Mouse (Mus musculus): Measurements from ENCODE around the gene Unc13d. TPM values are rescaled to one million over a fixed set of nuclear protein-coding genes. Genes with fewer than 3 reads are reported as not detected.

The Unc13d gene
- polyA plus RNA-seq, 1 experiment from 2014 or later = 2.4 TPM

DNA sequence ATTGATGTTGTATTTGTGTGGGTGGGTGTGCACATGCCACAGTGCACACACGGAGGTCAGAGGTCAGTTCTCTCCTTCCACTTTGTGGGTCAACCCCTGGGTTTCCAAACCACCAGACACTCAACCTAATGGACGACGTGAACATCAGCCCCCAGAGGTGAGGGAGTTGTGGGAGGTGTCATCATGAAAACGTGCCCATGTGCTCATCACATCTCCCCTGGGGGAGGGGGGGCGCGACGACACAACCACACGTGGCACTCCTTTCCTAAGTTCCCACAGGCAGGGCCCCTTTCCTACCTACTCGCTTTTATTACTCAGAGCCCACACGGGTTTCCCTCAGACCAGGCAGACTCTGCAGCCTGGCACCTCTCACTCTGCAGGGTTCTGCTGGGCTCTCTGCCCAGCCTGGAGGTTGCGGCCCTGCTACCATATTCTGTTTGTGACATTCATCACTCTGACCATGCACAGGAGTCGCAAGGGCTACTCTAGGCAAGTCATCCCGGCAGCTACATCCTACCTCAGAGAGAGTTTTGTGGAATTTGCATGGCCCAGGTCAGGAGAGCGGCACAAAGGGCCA, 5.4 kb upstream of the Unc13d start:
- no peak overlapping the region for H3K27ac ChIP-seq
- peaks cover 60% of the 10 kb centered on the region for H3K36me3 ChIP-seq
- H3K4me1 ChIP-seq = peaks cover 41% of the 10 kb centered on the region
- H3K4me3 ChIP-seq = no peak overlapping the region
- no peaks in the 10 kb centered on the region for H3K27me3 ChIP-seq (ENCODE audit: low read depth, poor library complexity, severe bottlenecking)
- no peaks in the 10 kb centered on the region for H3K9me3 ChIP-seq (replicated peaks)
- no peak for DNase-seq (ENCODE audit: low spot score)
- 93% methylated on average over 14 of the region's 14 CpGs for WGBS

DNA sequence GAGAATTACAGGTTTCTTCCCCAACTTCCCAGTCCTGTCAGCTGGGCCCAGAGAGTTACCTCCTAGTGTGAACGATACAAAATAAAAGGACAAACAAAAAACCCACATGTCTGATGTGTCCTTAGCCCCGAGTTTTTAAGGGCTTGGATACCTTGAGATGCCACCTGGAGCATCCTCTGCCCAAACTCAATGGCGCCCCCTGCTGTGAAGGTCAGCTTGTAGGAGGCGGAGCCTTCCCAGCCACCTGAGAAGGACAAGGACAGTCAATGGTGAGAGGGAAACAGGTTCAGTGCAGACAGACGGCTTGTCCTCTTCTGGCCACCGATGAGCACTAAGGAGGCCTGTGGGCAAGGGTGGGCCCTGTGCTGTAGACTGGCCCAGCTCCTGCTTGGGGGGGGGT, 3.3 kb upstream of the Unc13d start:
- no peak for DNase-seq (ENCODE audit: low spot score)
- WGBS = 73% methylated on average over 6 of the region's 6 CpGs
- H3K27me3 ChIP-seq (ENCODE audit: low read depth, poor library complexity, severe bottlenecking) = no peaks in the 10 kb centered on the region
- H3K36me3 ChIP-seq = peaks cover 60% of the 10 kb centered on the region
- H3K4me1 ChIP-seq = peaks cover 49% of the 10 kb centered on the region
- H3K4me3 ChIP-seq = no peak overlapping the region
- no peaks in the 10 kb centered on the region for H3K9me3 ChIP-seq (replicated peaks)
- H3K27ac ChIP-seq = no peak overlapping the region

DNA sequence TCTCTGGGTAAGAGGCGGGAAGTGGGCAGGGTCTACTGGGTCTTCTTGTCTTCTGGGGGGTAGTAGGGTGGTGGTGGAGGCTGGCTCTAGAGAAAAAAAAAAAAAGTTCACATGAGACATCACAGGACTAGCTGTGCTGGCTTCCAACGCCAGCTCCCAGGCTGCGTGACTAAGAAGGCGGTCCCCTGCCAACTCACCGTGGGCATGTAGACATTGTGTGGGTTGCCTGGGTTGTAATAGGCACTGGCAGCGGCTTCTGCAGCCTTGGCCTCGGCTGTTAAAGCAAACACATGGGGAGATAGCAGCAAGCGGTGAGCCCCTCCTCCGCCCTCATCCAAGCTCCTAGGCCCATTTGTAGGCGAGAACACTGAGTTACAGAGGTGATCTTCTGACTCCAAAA, 1.8 kb upstream of the Unc13d start:
- no peak overlapping the region for H3K4me3 ChIP-seq
- no peak for DNase-seq (ENCODE audit: low spot score)
- peaks cover 56% of the 10 kb centered on the region for H3K36me3 ChIP-seq
- no peaks in the 10 kb centered on the region for H3K27me3 ChIP-seq (ENCODE audit: low read depth, poor library complexity, severe bottlenecking)
- peak overlapping the region; percentile 78; the same call in 1 of the 2 replicates for H3K27ac ChIP-seq
- peaks cover 46% of the 10 kb centered on the region for H3K4me1 ChIP-seq
- whole genome bisulfite sequencing = 76% methylated on average over 10 of the region's 10 CpGs
- H3K9me3 ChIP-seq (replicated peaks) = no peaks in the 10 kb centered on the region

DNA sequence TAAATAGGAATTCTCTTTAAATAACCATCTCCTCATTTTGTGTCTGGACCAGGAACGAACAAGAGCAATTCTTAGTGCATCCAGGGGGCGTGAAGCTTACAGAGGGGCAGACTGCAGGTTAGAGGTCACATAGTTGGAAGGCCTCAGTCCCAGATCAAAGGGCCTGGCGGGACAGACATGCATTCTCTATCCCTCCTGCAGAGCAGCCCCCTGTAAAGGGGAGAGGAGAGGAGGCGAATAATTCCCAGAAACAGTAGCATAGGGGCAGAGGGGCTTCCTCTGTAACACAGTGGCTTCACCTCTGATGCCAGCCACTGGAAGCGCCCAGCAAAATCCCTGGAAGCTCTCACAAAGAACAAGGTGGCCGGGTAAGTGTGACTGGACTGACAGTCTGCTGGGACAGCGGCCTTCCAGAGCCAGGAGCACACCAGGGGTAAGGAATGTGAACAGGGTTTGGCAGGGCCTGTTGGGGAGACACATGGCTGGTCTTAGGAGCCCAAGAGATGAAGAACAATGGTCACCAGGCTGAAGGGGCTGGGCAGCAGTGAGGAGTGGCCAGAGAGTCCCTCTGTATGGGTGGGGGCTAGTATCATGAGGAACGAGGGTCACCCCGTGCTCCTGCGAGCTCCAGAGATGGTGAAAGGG, 1.0 kb upstream of the Unc13d start:
- Histone ChIP-seq H3K36me3 (peaks cover 51% of the 10 kb centered on the region), H3K9me3 (replicated peaks) (no peaks in the 10 kb centered on the region), H3K4me3 (0 out of 2 replicates have a peak overlapping the region, but pooled peaks have one; percentile 6), H3K27ac (peak overlapping the region; percentile 78), H3K4me1 (peaks cover 53% of the 10 kb centered on the region), H3K27me3 (ENCODE audit: low read depth, poor library complexity, severe bottlenecking) (no peaks in the 10 kb centered on the region)
- WGBS = 28% methylated on average over 10 of the region's 10 CpGs
- no peak for DNase-seq (ENCODE audit: low spot score)

DNA sequence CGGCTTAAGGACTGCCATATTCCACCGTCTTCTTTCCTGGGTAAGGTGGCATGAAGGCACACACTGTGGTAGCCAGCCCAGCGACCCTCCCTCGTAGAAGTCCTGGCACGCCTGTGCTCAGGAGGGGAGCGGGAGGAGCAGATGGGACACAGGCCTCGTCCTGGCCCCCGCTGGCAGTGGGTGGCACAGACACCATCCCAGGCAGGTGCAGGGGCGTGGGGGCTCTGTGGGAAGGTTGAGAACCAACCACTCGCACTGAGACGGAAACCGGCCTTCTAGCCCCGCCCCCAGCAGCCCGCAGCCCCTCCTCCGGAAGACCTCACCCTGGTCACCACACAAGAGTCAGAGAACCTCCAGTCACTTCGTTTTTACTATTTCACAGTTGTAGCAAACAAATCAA, 460 bp upstream of the Unc13d start:
- Histone ChIP-seq H3K36me3 (peaks cover 45% of the 10 kb centered on the region), H3K4me1 (peaks cover 53% of the 10 kb centered on the region), H3K27me3 (ENCODE audit: low read depth, poor library complexity, severe bottlenecking) (no peaks in the 10 kb centered on the region), H3K4me3 (peak overlapping the region; percentile 48), H3K27ac (peak overlapping the region; percentile 78), H3K9me3 (replicated peaks) (no peaks in the 10 kb centered on the region)
- peak; percentile 71 for DNase-seq (ENCODE audit: low spot score)
- 13% methylated on average over 16 of the region's 16 CpGs for WGBS

DNA sequence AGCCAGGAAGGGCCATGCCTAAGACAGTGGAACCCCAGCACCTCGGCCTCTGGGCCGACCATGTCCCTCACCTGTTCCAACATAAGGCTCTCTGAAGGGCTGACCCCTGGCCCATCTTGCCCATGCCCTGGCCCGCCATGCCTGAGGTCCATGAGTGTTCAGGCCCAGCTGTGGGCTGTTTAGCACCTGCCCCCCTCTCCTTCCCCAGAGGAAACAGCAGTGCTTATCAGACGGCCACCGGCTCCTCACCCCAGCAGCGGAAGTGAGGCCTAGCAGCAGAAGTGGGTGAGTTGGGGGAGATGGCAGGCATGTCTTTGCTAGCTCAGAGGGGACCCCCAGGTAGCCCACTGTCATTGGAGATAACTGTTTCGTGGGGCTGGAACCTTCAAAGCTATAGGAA, 925 bp downstream of the Unc13d start:
- Histone ChIP-seq H3K4me1 (peaks cover 53% of the 10 kb centered on the region), H3K36me3 (peaks cover 32% of the 10 kb centered on the region), H3K4me3 (peak overlapping the region; percentile 48; the same call in 1 of the 2 replicates), H3K27me3 (ENCODE audit: low read depth, poor library complexity, severe bottlenecking) (no peaks in the 10 kb centered on the region), H3K27ac (peak overlapping the region; percentile 78), H3K9me3 (replicated peaks) (no peaks in the 10 kb centered on the region)
- 91% methylated on average over 7 of the region's 7 CpGs for WGBS
- no peak for DNase-seq (ENCODE audit: low spot score)

DNA sequence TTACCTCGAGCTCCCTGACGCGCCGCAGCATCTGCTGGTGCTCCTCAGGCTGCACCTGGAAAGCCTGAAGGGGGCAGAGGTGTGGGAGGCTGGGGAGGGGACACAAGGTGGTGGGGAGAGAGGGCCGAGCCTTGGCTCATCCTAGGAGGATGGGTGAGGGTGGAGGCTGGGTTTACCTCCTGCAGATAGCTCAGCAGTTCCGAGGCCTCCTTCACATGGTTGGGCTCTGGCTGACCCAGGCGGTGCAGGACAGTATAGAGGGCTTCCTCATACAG, 1.6 kb downstream of the Unc13d start:
- peaks cover 53% of the 10 kb centered on the region for H3K4me1 ChIP-seq
- 0 out of 2 replicates have a peak overlapping the region, but pooled peaks have one; percentile 78 for H3K27ac ChIP-seq
- no peak for DNase-seq (ENCODE audit: low spot score)
- no peaks in the 10 kb centered on the region for H3K27me3 ChIP-seq (ENCODE audit: low read depth, poor library complexity, severe bottlenecking)
- 62% methylated on average over 7 of the region's 7 CpGs for WGBS
- no peaks in the 10 kb centered on the region for H3K9me3 ChIP-seq (replicated peaks)
- peaks cover 26% of the 10 kb centered on the region for H3K36me3 ChIP-seq
- H3K4me3 ChIP-seq = peak overlapping the region; percentile 6; the same call in 1 of the 2 replicates

DNA sequence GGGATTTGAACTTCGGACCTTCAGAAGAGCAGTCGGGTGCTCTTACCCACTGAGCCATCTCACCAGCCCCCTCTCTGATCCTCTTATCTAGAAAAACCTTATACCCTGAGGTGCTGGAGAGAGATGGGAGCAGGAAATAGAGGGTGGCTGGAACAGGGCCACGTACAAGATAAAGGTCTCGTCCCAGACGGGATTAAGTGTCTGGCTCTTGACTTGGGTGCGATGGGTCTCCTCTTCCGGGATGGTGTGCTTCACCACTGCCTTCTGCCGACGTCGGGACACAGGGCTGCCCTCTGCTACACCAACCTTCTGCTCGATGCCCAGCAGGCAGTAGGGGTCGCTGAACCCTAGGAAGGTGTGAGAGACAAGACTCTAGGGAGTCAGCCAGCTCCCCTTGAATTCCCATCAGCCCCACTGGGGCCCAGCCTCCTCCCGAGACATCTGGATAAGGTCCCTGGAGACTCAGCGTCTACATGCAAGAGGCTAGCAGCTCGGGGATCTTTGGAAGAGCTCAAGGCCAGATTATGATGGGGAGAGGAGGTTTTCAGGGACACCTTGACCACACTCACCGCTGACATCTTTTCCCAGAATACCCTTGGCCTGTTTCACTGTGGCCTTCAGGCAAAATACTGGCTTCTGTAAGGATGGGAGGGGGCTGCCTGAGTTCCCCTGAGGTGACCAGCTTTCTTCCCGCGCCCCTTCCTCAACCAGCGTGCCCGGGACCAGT, 2.1 kb downstream of the Unc13d start:
- 51% methylated on average over 20 of the region's 20 CpGs for WGBS
- no peak for DNase-seq (ENCODE audit: low spot score)

DNA sequence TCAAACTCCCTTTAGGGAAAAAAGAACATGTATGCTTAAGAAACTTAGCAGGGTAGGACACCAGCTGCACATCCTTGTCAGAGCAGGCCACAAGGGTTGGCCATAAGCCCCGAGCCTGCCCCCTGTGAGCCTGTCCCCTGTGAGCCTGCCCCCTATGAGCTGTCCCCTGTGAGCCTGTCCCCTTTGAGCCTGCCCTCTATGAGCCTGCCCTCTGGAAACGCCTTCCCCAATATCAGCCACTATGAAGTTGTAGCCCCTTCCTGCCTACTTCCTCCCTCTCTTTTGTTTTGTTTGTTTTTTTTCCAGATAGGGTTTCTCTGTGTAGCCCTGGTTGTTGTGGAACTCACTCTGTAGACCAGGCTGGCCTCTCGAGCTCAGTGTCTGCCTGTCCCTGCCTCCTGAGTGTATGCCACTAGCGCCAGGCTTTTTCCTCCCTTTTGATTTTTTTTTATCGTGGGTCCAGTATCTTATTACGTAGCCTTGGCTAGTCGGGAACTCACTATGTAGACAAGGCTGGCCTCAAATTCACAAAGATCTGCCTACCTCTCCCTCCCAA, 3.2 kb downstream of the Unc13d start:
- DNase-seq (ENCODE audit: low spot score) = no peak
- Histone ChIP-seq H3K4me1 (peaks cover 46% of the 10 kb centered on the region), H3K36me3 (peaks cover 9% of the 10 kb centered on the region), H3K27me3 (ENCODE audit: low read depth, poor library complexity, severe bottlenecking) (no peaks in the 10 kb centered on the region), H3K27ac (no peak overlapping the region), H3K4me3 (no peak overlapping the region), H3K9me3 (replicated peaks) (no peaks in the 10 kb centered on the region)
- 71% methylated on average over 7 of the region's 7 CpGs for WGBS

More for the DNA sequence above, 2.1 kb downstream of the Unc13d start:
- Histone ChIP-seq H3K27me3 (ENCODE audit: low read depth, poor library complexity, severe bottlenecking) (no peaks in the 10 kb centered on the region), H3K9me3 (replicated peaks) (no peaks in the 10 kb centered on the region), H3K27ac (0 out of 2 replicates have a peak overlapping the region, but pooled peaks have one; percentile 78), H3K36me3 (peaks cover 21% of the 10 kb centered on the region), H3K4me3 (peak overlapping the region; percentile 6; the same call in 1 of the 2 replicates), H3K4me1 (peaks cover 53% of the 10 kb centered on the region)

DNA sequence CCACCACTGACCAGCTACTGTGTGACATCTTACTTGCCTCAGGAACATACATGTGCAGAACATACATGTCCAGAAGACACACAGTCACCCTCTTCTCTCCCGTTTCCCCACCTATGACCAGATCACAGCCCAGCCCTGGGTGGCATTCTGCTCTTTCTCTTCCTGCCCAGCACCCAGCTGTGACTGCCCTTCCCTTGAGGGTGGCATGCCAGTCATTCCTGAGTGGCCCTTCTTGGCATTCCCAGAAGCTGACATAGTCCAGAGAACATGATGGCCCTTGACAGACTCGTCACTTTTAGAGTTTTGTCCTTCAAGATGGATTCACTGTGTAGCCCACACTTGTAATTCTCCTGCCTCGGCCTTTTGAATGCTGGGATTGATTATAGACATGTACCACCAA, 5.2 kb downstream of the Unc13d start:
- WGBS = 87% methylated on average over 3 of the region's 3 CpGs

DNA sequence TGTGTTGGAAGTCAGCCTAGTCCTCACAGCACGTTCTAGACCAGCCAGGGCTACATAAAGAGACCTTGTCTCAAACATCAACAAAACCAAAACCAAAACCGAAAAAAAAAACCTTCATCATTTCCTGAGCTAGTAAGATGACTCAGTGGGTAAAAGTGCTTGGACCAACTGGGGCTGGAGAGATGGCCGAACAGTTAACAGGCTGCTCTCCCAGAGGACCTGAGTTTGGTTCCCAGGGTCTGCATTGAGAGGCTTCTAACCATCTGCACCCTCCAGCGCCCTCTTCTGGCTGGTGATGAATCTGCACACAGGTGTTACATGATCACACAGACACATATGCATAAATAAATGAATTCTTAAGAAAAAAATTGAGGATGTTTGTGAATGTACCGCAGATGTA, 6.3 kb downstream of the Unc13d start:
- DNase-seq (ENCODE audit: low spot score) = no peak
- Histone ChIP-seq H3K36me3 (no peaks in the 10 kb centered on the region), H3K4me1 (peaks cover 16% of the 10 kb centered on the region), H3K27ac (no peak overlapping the region), H3K9me3 (replicated peaks) (no peaks in the 10 kb centered on the region), H3K4me3 (no peak overlapping the region), H3K27me3 (ENCODE audit: low read depth, poor library complexity, severe bottlenecking) (no peaks in the 10 kb centered on the region)
- 72% methylated on average over 5 of the region's 5 CpGs for WGBS

More for the DNA sequence above, 5.2 kb downstream of the Unc13d start:
- peaks cover 27% of the 10 kb centered on the region for H3K4me1 ChIP-seq
- no peaks in the 10 kb centered on the region for H3K9me3 ChIP-seq (replicated peaks)
- H3K27me3 ChIP-seq (ENCODE audit: low read depth, poor library complexity, severe bottlenecking) = no peaks in the 10 kb centered on the region
- H3K27ac ChIP-seq = no peak overlapping the region
- no peak for DNase-seq (ENCODE audit: low spot score)
- H3K4me3 ChIP-seq = no peak overlapping the region
- no peaks in the 10 kb centered on the region for H3K36me3 ChIP-seq

DNA sequence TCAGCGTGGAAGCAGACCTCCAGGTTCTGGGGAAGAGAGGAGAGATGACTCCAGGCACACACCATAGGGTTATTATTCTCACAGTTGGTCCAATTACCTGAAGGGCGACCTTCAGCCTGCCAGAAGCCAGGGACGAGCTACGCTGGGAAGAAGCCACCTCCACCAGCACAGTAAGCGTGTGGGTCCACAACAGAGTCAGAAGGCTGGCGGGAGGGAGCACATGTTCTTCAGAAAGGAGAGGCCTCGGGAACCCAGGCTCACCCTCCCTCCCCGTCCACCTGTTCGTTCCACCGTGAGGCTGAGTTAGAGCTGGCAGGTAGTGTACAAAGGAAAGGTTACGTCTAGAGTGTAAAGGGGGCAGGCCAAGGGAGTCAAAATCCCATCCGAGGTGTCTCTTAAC, 12.4 kb downstream of the Unc13d start:
- 83% methylated on average over 12 of the region's 12 CpGs for WGBS

More for the DNA sequence above, 12.4 kb downstream of the Unc13d start:
- no peak overlapping the region for H3K27ac ChIP-seq
- no peaks in the 10 kb centered on the region for H3K9me3 ChIP-seq (replicated peaks)
- H3K4me3 ChIP-seq = no peak overlapping the region
- H3K36me3 ChIP-seq = peaks cover 29% of the 10 kb centered on the region
- DNase-seq (ENCODE audit: low spot score) = no peak
- no peaks in the 10 kb centered on the region for H3K27me3 ChIP-seq (ENCODE audit: low read depth, poor library complexity, severe bottlenecking)
- H3K4me1 ChIP-seq = 0 out of 2 replicates have a peak, but pooled peaks cover 2% of the 10 kb centered on the region

Measured in limb, embryonic 10.5 days (tissue).